Mouse (Mus musculus) heart, postnatal 0 days (tissue): ENCODE data around the gene Bloc1s1.

Experiments used
- CTCF ChIP-seq: IDR thresholded peaks from 2 replicates; pipeline ENCODE4 v1.5.1; 2016; ENCODE audit warnings: antibody characterized with exemption, control low read depth, low read depth
- EP300 ChIP-seq: IDR thresholded peaks from 2 replicates; pipeline ENCODE4 v1.6.1; 2016; ENCODE audit warnings: antibody characterized with exemption, low read depth

DNA sequence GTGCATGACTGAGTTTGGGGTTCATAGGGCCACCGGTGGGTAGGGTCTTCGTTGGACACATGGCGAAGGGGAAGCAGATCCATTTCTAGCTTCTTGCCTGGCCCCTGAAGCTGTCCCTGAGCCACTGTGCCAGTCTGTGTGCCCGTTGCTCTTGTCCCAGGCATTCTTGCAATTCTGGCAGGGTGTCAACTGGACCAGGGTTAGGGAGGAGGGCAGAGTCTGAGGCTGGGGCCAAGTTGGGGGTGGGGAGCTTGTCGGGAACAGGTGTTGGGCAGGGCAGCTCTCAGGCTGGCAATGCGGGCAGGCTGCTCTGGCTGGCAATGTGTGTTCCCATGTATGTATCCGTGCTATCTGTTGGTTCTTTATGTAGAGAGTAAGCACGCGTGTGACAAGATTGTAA, 14.6 kb upstream of the Bloc1s1 start:
- TF ChIP-seq CTCF: no peak
- no peak for TF ChIP-seq EP300
